Mouse (Mus musculus) c-Kit-positive CD71-positive TER-119-negative erythroid progenitor cells, embryonic 14.5 days (primary cell): ENCODE data around the gene Rpl3.

Experiments used
- DNase-seq: peaks from one replicate; pipeline ENCODE4 v3.0.0-alpha.2; 2013; ENCODE audit warnings: low read depth

The Rpl3 gene

GRCm38 (mm10) chr15:80065414-80065813 is 26.3 kb downstream of the Rpl3 start:
- DNase-seq: no peak

- DNase-seq: no peak
Measured at GRCm38 (mm10) chr15:80064965-80065364, 26.7 kb downstream of the Rpl3 start.

- DNase-seq: no peak
Measured at GRCm38 (mm10) chr15:80062821-80063220, 28.8 kb downstream of the Rpl3 start.

GRCm38 (mm10) chr15:80062339-80062738 is 29.3 kb downstream of the Rpl3 start:
- no peak for DNase-seq

DNA sequence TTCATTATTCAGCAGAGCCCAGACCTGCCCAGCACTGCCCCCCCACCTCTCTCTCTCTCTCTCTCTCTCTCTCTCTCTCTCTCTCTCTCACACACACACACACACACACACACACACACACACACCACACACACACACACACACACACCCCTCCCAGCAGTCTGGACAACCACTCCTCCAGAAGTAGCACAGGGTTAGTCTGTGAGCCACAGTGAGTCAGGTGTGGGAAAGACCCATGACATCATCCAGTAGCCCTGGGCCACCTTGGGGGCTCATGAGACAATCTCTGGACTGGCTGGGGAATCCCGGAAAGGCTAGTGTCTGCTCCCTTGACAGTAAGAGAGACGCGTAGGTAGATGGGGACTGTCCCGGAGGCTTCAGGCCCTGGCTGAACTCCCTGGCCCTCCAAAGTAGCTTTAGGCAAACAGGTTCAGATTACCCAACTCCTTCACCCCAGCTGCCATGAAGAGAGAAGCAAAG is 30.6 kb downstream of the Rpl3 start:
- no peak for DNase-seq

DNA sequence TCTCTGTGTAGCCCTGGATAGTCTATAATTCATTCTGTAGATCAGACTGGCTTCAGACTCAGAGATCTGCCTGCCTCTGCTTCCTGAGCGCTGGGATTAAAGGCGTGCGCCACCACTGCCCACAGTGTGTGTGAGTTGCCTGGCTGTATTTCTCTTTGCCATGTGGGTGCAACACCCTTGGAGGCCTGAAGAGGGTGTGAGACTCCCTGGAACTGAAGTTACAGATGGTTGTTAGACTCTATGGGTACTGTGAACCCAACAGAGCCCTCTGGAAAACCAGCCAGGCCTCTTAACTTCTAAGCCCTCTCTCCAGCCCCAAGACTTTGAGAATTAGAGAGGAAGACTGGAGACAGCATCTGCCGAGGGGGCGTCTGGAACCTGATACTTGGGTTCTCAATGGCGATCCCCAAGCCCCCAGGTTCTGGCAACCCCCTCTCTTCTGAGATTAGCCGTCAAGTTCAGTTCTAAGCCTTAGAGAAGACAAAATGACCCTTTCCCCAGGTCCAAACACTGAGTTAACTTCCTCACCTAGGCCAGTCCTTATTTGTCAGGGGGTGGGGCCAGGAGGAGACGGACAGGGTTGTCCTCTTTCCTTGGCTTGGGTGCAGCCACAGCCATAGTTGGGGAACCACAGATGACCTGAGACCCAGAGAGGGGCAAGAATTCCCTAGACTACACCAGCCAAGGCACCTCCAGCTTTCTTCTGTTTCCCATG is 31.2 kb downstream of the Rpl3 start:
- no peak for DNase-seq

- no peak for DNase-seq
Measured at GRCm38 (mm10) chr15:80059606-80060005, 32.1 kb downstream of the Rpl3 start.

DNA sequence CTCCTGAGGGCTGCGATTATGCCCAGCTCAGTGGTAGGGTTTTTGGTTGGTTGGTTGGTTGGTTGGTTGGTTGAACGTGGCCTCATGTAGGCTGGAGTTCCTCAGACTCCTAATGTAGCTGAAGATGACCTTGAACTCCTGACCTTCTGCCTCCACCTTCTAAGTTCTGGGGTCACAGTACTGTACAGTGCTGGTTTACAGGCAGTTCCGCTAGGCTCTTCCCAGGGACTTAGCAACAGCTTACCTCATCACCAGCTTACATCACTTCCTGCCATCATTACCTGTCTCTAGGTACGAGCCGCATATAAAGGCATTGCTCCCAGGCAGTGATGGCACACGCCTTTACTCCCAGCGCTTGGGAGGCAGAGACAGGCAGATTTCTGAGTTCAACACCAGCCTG is 33.5 kb downstream of the Rpl3 start:
- DNase-seq: no peak

GRCm38 (mm10) chr15:80054034-80054710 is 37.5 kb downstream of the Rpl3 start:
- no peak for DNase-seq

DNA sequence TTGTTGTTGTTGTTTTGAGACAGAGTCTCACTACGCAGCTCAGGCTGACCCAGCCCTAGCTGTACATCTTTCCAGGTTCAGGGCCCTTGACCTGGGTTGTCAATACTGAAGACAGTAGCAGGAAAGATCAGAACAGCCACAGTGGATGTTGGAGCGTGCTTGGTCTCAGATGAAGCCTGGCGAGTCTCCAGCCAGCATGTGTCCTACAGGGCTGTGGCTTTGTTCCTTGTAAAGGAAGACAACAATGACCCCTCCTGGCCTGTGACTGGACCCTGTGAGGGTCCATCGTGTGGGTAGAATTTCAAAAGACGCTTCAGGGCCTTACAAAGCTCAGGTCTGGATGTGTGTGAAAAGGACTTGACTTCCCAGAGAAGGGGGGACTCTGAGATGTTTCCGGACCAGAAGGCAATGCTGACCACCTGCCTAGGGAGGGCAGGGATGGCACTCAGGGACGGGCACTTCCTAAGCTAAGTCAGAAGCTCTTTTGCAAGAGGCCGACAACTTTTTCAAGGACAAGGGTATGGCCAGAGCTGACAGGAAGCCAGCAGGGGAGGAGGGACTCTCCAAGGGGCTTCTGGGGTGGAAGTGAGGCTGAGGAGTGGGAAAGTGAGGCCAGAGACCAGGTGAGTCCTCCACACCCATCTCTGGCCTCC is 38.2 kb downstream of the Rpl3 start:
- no peak for DNase-seq

- no peak for DNase-seq
Measured at GRCm38 (mm10) chr15:80051782-80052181, 39.9 kb downstream of the Rpl3 start.

- DNase-seq: no peak
Measured at GRCm38 (mm10) chr15:80051092-80051761, 40.4 kb downstream of the Rpl3 start.

GRCm38 (mm10) chr15:80050093-80050492 is 41.6 kb downstream of the Rpl3 start:
- no peak for DNase-seq

DNA sequence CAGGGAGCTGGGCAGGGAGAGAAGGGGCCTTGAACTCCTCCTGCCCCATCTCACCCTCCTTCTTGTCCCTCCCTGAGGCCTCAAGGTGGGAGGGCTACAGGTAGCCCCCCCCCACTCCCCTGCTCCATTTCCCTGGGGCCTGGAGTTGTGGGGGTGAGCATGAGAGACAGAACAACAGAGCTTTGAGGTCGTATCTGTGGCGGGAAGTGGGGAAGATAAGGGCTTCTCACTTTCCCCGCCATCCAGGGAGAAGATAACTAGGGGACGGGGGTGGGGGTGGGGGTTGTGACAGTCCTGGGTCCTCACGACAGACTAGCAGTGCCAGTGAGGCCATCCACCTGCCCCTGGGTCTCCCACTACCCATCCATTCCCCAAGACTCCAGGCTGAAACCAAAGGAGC is 43.7 kb downstream of the Rpl3 start:
- DNase-seq: no peak

GRCm38 (mm10) chr15:80047242-80047641 is 44.4 kb downstream of the Rpl3 start:
- DNase-seq: no peak

- no peak for DNase-seq
Measured at GRCm38 (mm10) chr15:80045749-80046148, 45.9 kb downstream of the Rpl3 start.

DNA sequence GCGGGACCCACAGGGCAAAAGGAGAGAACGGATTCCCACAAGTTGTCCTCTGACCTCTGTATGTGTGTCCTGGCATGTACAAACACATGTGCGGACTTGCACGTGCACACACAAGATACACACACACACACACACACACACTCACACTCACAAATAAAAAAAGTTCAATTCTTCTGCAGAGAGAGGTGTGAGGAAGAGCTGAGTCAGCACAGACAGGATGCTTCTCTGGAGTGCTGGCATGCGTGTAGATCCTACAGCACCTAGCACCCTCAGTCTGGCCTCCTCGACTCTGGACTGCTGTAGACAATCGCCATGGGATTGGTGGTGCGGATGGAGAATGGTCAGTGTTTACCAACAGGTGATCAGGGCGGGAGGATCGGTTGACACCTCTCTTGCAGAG is 47.4 kb downstream of the Rpl3 start:
- no peak for DNase-seq

DNA sequence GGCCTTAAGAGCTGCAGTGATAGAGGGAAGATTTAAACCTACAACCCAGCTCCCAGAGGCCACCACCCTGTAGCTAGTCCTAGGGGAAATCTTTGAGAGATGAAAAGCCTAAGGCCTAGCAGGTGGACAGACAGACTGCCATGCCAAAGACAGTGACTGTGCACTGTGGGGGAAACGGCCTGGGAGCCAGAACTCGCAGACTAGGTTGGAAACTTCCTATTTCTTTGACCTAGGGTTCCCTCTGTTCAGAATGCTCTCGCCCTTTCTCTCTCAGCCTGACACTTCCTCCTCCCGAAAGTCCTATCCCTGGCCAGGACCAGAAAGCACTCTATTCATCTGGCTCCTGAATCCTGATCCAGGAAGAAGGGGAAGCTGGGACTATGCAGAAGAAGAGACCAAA is 49.5 kb downstream of the Rpl3 start:
- DNase-seq: no peak

DNA sequence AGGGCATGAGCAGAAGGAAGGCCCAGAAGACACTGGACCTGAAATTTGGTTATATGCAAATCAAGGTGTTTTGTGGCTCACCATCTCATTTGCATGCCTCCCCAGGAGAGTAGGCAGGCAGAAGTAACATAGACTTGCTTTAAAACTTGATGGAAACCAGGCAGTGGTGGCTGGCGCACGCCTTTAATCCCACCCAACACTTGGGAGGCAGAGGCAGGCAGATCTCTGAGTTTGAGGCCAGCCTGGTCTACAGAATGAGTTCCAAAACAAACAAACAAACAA is 53.6 kb downstream of the Rpl3 start:
- DNase-seq: no peak

DNA sequence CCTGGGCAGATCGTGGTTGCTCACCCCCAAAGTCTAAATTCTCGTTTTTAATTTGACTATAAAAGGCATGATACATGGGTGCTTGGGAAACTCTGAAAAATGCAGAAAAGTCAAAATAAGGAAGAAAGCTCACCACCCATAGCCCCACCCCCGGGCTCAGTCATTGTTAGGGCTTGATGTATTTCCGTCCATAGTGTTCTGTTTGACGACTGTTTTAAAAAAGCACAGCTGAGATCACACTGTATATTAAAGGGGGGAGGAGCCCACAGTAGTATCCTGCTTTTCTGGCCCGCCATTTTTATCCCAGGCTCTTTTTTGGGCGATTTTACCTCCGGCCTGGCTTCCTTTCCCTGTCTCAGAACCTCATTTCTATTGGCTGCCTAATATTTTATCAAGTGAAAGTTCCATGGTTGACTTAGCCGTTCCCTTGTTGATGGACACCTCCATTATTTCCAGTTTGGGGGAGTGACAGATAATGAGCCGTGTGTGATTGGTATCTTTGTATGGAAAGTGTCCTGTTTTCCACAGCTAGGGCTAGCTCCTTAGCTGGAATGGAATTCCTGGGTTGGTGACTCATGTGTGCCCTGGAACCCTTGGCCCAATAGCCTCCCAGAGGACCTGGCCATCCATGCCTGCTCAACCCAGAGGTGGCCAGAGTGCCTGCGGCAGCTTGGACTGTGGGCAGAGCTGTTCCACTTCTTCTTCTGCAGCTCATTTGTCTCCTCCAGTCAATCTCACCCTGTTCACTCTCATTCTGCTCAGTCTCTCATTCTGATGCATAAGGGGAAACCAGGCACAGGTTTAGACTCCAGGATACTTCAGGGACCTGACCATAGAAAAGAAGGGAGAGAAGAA is 54.2 kb downstream of the Rpl3 start:
- DNase-seq: no peak

DNA sequence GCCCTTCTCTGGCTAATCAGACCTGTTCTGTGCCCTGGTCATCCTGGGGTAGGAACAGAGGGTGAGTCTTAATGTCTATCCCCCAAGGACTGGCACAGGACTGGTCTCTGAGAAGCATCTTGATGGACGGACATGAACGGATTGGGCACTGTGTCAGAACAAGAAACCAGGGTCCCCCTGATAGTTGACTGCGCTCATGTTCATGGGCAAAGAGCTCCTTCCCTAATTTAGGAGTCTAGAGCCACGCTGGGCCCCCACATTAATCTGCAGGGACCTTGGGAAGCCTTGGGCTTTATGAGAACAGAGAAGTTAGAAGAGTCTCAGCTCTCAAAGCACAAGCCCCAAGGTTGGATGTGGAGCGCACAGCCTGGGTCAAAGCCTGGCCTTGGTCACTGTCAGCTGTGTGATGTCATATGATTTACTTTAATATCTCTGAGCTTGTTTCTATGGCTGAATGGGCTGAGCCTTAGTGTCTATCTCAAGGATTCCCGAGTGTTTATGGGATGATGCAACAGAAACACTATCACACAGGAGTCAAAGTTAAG is 56.3 kb downstream of the Rpl3 start:
- no peak for DNase-seq

DNA sequence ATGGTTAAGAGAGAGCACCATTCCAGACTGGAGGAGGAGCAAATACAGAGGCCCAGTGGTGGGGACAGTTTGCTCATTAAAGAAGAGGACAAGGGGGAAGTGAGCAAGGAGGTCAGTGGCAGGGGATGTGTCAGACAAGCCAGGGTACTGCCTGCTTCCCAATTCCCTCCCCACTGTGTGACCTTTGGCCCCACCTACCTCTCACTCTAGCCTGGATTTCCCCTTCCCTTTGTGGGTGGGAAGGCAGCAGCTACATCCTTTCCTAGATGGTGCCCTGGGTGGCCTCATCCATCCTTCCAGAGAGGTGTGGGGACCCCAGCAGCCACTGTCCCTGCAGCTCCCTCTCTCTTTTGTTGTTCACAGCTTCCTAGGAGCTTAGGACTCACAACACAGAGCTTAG is 56.8 kb downstream of the Rpl3 start:
- DNase-seq: no peak
